Mouse (Mus musculus): ENCODE data around the gene Add2. TPM values are rescaled to one million over a fixed set of nuclear protein-coding genes. Genes with fewer than 3 reads are reported as not detected.
A peak's percentile ranks its signal among the peaks of the same experiment; 100 is the strongest.

The Add2 gene
- polyA plus RNA-seq, 1 experiment, result 6.7 TPM

GRCm38 (mm10) chr6:86052556-86052955 lies 24.1 kb downstream of the Add2 start:
- peak; percentile 31 for TF ChIP-seq MYOD1 (IDR thresholded peaks at IDR 0.05; ENCODE audit: control insufficient read depth, insufficient read length, low read depth)
- no peak for TF ChIP-seq MAX (IDR thresholded peaks at IDR 0.05)
- H3K4me3 ChIP-seq (ENCODE audit: insufficient read depth, poor library complexity, severe bottlenecking), result no peak overlapping the region

GRCm38 (mm10) chr6:86053099-86053498 lies 24.6 kb downstream of the Add2 start:
- Histone ChIP-seq H3K36me3 (ENCODE audit: control insufficient read depth, insufficient read depth) (no peaks in the 10 kb centered on the region), H3K79me3 (ENCODE audit: low read depth) (no peaks in the 10 kb centered on the region), H3K4me3 (ENCODE audit: insufficient read depth, poor library complexity, severe bottlenecking) (no peak overlapping the region), H3ac (ENCODE audit: control insufficient read depth, insufficient read length, low read depth) (no peak overlapping the region), H3K27me3 (ENCODE audit: control insufficient read depth, insufficient read depth, insufficient read length) (no peaks in the 10 kb centered on the region), H3K79me2 (ENCODE audit: control insufficient read depth, insufficient read depth) (no peaks in the 10 kb centered on the region)
- TF ChIP-seq CEBPB (IDR thresholded peaks at IDR 0.05; ENCODE audit: low read depth) (no peak), MAX (IDR thresholded peaks at IDR 0.05) (no peak), MYOD1 (IDR thresholded peaks at IDR 0.05; ENCODE audit: control insufficient read depth, insufficient read length, low read depth) (peak; percentile 54), CTCF (IDR thresholded peaks at IDR 0.05; ENCODE audit: control insufficient read depth, insufficient read depth, insufficient read length) (no peak)

More at GRCm38 (mm10) chr6:86052556-86052955, 24.1 kb downstream of the Add2 start:
- H3K27me3 ChIP-seq (ENCODE audit: control insufficient read depth, insufficient read depth, insufficient read length), result no peaks in the 10 kb centered on the region
- no peaks in the 10 kb centered on the region for H3K79me3 ChIP-seq (ENCODE audit: low read depth)
- H3K79me2 ChIP-seq (ENCODE audit: control insufficient read depth, insufficient read depth), result no peaks in the 10 kb centered on the region
- peak overlapping the region; percentile 18 for H3ac ChIP-seq (ENCODE audit: control insufficient read depth, insufficient read length, low read depth)
- no peaks in the 10 kb centered on the region for H3K36me3 ChIP-seq (ENCODE audit: control insufficient read depth, insufficient read depth)

DNA sequence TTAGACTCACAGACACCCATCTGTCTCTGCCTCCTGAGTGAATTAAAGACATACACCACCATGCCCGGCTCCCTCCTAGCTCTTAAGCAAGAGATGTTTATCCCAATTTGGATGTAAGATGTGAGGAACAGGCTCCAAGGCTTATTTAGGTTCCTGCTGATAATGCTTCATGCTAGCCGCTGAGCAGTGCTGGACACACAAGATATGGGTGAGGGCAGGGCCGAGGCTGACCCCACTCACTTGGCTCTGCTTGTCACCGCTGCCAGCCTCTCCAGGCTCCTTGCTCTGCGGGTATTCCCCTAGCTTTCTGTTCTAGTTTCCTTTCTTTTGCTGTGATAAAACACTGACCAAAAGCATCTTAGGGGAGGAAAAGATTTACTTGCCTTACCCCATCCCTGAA lies 25.1 kb downstream of the Add2 start:
- Histone ChIP-seq H3K4me3 (ENCODE audit: insufficient read depth, poor library complexity, severe bottlenecking) (no peak overlapping the region), H3K36me3 (ENCODE audit: control insufficient read depth, insufficient read depth) (no peaks in the 10 kb centered on the region)
- no peak for TF ChIP-seq FOSL1 (IDR thresholded peaks at IDR 0.05; ENCODE audit: insufficient read depth, low read length, poor library complexity, severe bottlenecking)
- TF ChIP-seq MYOG (IDR thresholded peaks at IDR 0.05; ENCODE audit: control insufficient read depth, extremely low read depth, insufficient read length), result no peak
- TF ChIP-seq CEBPB (IDR thresholded peaks at IDR 0.05; ENCODE audit: low read depth), result no peak

DNA sequence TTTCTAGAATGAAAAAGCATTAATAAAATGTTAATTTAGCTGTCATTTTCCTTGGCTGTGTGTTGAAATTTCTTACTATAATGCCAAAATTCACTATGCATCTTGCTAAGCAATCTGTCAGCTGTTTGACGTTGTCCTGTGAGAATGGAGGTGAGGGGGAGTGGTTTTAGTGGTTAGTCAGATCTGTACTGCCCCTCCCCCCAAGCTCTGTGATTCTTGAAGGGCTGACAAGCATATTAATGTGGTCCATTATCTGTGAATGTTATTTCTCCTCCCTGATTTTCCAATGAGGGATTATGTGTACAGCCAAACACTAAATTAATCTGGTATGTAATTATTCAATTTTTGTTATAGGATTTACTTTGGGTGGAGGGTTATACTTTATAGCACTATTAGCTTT lies 30.0 kb downstream of the Add2 start:
- no peaks in the 10 kb centered on the region for H3K79me2 ChIP-seq (ENCODE audit: control insufficient read depth, insufficient read depth)
- H3K27me3 ChIP-seq (ENCODE audit: control insufficient read depth, insufficient read depth, insufficient read length), result no peaks in the 10 kb centered on the region
- H3K79me3 ChIP-seq (ENCODE audit: low read depth), result peaks cover 1% of the 10 kb centered on the region
- TF ChIP-seq MYOD1 (IDR thresholded peaks at IDR 0.05; ENCODE audit: control insufficient read depth, insufficient read length, low read depth) (no peak), CTCF (IDR thresholded peaks at IDR 0.05; ENCODE audit: control insufficient read depth, insufficient read depth, insufficient read length) (no peak), CEBPB (IDR thresholded peaks at IDR 0.05; ENCODE audit: low read depth) (no peak), MAX (IDR thresholded peaks at IDR 0.05) (no peak), USF1 (IDR thresholded peaks at IDR 0.05; ENCODE audit: low read depth) (no peak), MYOG (IDR thresholded peaks at IDR 0.05; ENCODE audit: control insufficient read depth, extremely low read depth, insufficient read length) (no peak), FOSL1 (IDR thresholded peaks at IDR 0.05; ENCODE audit: insufficient read depth, low read length, poor library complexity, severe bottlenecking) (no peak)
- no peak overlapping the region for H3ac ChIP-seq (ENCODE audit: control insufficient read depth, insufficient read length, low read depth)
- H3K36me3 ChIP-seq (ENCODE audit: control insufficient read depth, insufficient read depth), result no peaks in the 10 kb centered on the region
- no peak overlapping the region for H3K4me3 ChIP-seq (ENCODE audit: insufficient read depth, poor library complexity, severe bottlenecking)

More for the DNA sequence above, 25.1 kb downstream of the Add2 start:
- H3K79me3 ChIP-seq (ENCODE audit: low read depth), result no peaks in the 10 kb centered on the region
- no peaks in the 10 kb centered on the region for H3K27me3 ChIP-seq (ENCODE audit: control insufficient read depth, insufficient read depth, insufficient read length)
- H3ac ChIP-seq (ENCODE audit: control insufficient read depth, insufficient read length, low read depth), result no peak overlapping the region
- no peaks in the 10 kb centered on the region for H3K79me2 ChIP-seq (ENCODE audit: control insufficient read depth, insufficient read depth)

DNA sequence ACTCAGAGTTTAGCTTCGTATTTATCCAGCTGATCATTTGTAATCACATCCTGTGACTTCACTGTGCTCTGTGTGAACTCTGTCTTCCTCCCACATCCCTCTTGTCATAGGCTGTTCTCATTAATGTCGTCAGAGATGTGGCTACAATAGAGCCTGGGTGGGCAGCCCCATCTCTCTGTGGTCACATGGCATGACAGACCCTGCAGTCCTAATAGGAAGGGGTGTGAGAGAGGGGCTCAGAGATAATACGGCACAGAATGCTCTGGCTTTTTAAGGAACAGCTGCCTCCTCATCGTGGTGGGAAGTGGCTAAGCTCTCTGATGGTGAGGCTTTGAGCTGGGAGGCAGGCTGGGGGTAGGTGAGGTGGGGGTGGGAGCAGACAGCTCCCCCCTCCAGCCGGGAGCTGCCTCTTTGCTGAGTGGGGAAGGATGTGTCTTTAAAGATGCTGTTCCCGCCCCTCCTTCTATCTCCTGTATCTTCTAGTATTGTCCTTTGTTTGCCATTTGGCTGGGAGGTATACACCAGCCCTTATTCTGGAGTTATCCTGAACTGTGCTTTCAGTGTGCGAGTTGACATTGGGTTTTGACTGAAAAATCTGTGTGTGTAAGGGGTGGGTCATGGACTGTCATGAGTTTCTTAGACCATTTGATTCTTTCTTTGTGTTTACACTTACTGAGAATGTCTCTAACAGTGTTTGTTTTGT lies 30.8 kb downstream of the Add2 start:
- TF ChIP-seq MAX (IDR thresholded peaks at IDR 0.05) (no peak), MYOD1 (IDR thresholded peaks at IDR 0.05; ENCODE audit: control insufficient read depth, insufficient read length, low read depth) (peak; percentile 26)
- Histone ChIP-seq H3ac (ENCODE audit: control insufficient read depth, insufficient read length, low read depth) (peak overlapping the region; percentile 18), H3K79me3 (ENCODE audit: low read depth) (peaks cover 1% of the 10 kb centered on the region), H3K79me2 (ENCODE audit: control insufficient read depth, insufficient read depth) (no peaks in the 10 kb centered on the region), H3K4me3 (ENCODE audit: insufficient read depth, poor library complexity, severe bottlenecking) (no peak overlapping the region), H3K36me3 (ENCODE audit: control insufficient read depth, insufficient read depth) (no peaks in the 10 kb centered on the region), H3K27me3 (ENCODE audit: control insufficient read depth, insufficient read depth, insufficient read length) (no peaks in the 10 kb centered on the region)

- TF ChIP-seq FOSL1 (IDR thresholded peaks at IDR 0.05; ENCODE audit: insufficient read depth, low read length, poor library complexity, severe bottlenecking) (no peak), MYOG (IDR thresholded peaks at IDR 0.05; ENCODE audit: control insufficient read depth, extremely low read depth, insufficient read length) (no peak), MYOD1 (IDR thresholded peaks at IDR 0.05; ENCODE audit: control insufficient read depth, insufficient read length, low read depth) (no peak), MAX (IDR thresholded peaks at IDR 0.05) (no peak), CEBPB (IDR thresholded peaks at IDR 0.05; ENCODE audit: low read depth) (no peak), USF1 (IDR thresholded peaks at IDR 0.05; ENCODE audit: low read depth) (no peak), CTCF (IDR thresholded peaks at IDR 0.05; ENCODE audit: control insufficient read depth, insufficient read depth, insufficient read length) (no peak)
- Histone ChIP-seq H3ac (ENCODE audit: control insufficient read depth, insufficient read length, low read depth) (no peak overlapping the region), H3K79me3 (ENCODE audit: low read depth) (peaks cover 1% of the 10 kb centered on the region), H3K27me3 (ENCODE audit: control insufficient read depth, insufficient read depth, insufficient read length) (no peaks in the 10 kb centered on the region), H3K4me3 (ENCODE audit: insufficient read depth, poor library complexity, severe bottlenecking) (no peak overlapping the region), H3K36me3 (ENCODE audit: control insufficient read depth, insufficient read depth) (no peaks in the 10 kb centered on the region), H3K79me2 (ENCODE audit: control insufficient read depth, insufficient read depth) (no peaks in the 10 kb centered on the region)
These were observed 31.7 kb downstream of the Add2 start for GRCm38 (mm10) chr6:86060170-86060569.
